Mouse (Mus musculus): ENCODE results near the gene C130026I21Rik. TPM values are rescaled to one million over a fixed set of nuclear protein-coding genes. Genes with fewer than 3 reads are reported as not detected.
"Not testable (repeated sequence)": the region's sequence is repeated elsewhere in the genome, so short reads cannot be mapped to it uniquely, and the experiment has no call there.

Gene C130026I21Rik
- polyA plus RNA-seq, 1 experiment from 2014 or later, result not detected

- not testable (repeated sequence) for H3K4me2 ChIP-seq; H3K27ac ChIP-seq; H3K36me3 ChIP-seq (ENCODE audit: poor library complexity, severe bottlenecking); H3K9ac ChIP-seq; H3K9me3 ChIP-seq (replicated peaks); H3K4me3 ChIP-seq; ATAC-seq; H3K4me1 ChIP-seq; H3K27me3 ChIP-seq
- 84% methylated on average over 6 of the region's 7 CpGs for WGBS
Measured at GRCm38 (mm10) chr1:85093011-85093572, 177.3 kb downstream of the C130026I21Rik start.

GRCm38 (mm10) chr1:85092169-85092568, 178.2 kb downstream of the C130026I21Rik start:
- H3K36me3 ChIP-seq (ENCODE audit: poor library complexity, severe bottlenecking); H3K4me1 ChIP-seq; H3K4me2 ChIP-seq; H3K27ac ChIP-seq; ATAC-seq; H3K9ac ChIP-seq; H3K27me3 ChIP-seq; H3K4me3 ChIP-seq; H3K9me3 ChIP-seq (replicated peaks): not testable (repeated sequence)
- 49% methylated on average over 1 of the region's 3 CpGs for WGBS

GRCm38 (mm10) chr1:85086211-85086610, 184.2 kb downstream of the C130026I21Rik start:
- 66% methylated on average over 1 of the region's 1 CpGs for WGBS

GRCm38 (mm10) chr1:85084803-85085202, 185.6 kb downstream of the C130026I21Rik start:
- ATAC-seq; H3K4me2 ChIP-seq; H3K27ac ChIP-seq; H3K4me1 ChIP-seq; H3K9ac ChIP-seq; H3K9me3 ChIP-seq (replicated peaks); H3K4me3 ChIP-seq; H3K36me3 ChIP-seq (ENCODE audit: poor library complexity, severe bottlenecking); H3K27me3 ChIP-seq: not testable (repeated sequence)
- WGBS, result 60% methylated on average over 3 of the region's 3 CpGs

More at GRCm38 (mm10) chr1:85086211-85086610, 184.2 kb downstream of the C130026I21Rik start:
- not testable (repeated sequence) for H3K27ac ChIP-seq; H3K27me3 ChIP-seq; ATAC-seq; H3K4me1 ChIP-seq; H3K4me3 ChIP-seq; H3K9me3 ChIP-seq (replicated peaks); H3K4me2 ChIP-seq; H3K9ac ChIP-seq; H3K36me3 ChIP-seq (ENCODE audit: poor library complexity, severe bottlenecking)

GRCm38 (mm10) chr1:85073099-85073498, 197.3 kb downstream of the C130026I21Rik start:
- H3K27me3 ChIP-seq, ATAC-seq: not testable (repeated sequence)
- WGBS, result 70% methylated on average over 3 of the region's 3 CpGs

GRCm38 (mm10) chr1:85071690-85072089, 198.7 kb downstream of the C130026I21Rik start:
- not testable (repeated sequence) for H3K4me3 ChIP-seq; H3K27me3 ChIP-seq; H3K4me2 ChIP-seq; H3K27ac ChIP-seq; H3K9ac ChIP-seq; H3K9me3 ChIP-seq (replicated peaks); ATAC-seq; H3K4me1 ChIP-seq; H3K36me3 ChIP-seq (ENCODE audit: poor library complexity, severe bottlenecking)
- WGBS, result 59% methylated on average over 3 of the region's 3 CpGs

More at GRCm38 (mm10) chr1:85073099-85073498, 197.3 kb downstream of the C130026I21Rik start:
- not testable (repeated sequence) for H3K4me1 ChIP-seq; H3K9ac ChIP-seq; H3K4me2 ChIP-seq; H3K4me3 ChIP-seq; H3K9me3 ChIP-seq (replicated peaks); H3K36me3 ChIP-seq (ENCODE audit: poor library complexity, severe bottlenecking); H3K27ac ChIP-seq

GRCm38 (mm10) chr1:85035801-85036200, 234.6 kb downstream of the C130026I21Rik start:
- H3K4me3 ChIP-seq; H3K27ac ChIP-seq; H3K36me3 ChIP-seq (ENCODE audit: poor library complexity, severe bottlenecking); H3K4me2 ChIP-seq; H3K9me3 ChIP-seq (replicated peaks); H3K9ac ChIP-seq; ATAC-seq; H3K27me3 ChIP-seq; H3K4me1 ChIP-seq: not testable (repeated sequence)
- WGBS, result 81% methylated on average over 6 of the region's 6 CpGs

GRCm38 (mm10) chr1:85034394-85034793, 236.0 kb downstream of the C130026I21Rik start:
- not testable (repeated sequence) for H3K9me3 ChIP-seq (replicated peaks); H3K27me3 ChIP-seq; H3K4me1 ChIP-seq; H3K9ac ChIP-seq; H3K27ac ChIP-seq; ATAC-seq; H3K36me3 ChIP-seq (ENCODE audit: poor library complexity, severe bottlenecking); H3K4me2 ChIP-seq; H3K4me3 ChIP-seq
- 71% methylated on average over 4 of the region's 4 CpGs for WGBS

GRCm38 (mm10) chr1:85033616-85034015, 236.8 kb downstream of the C130026I21Rik start:
- H3K4me1 ChIP-seq; H3K27me3 ChIP-seq; H3K4me2 ChIP-seq; H3K27ac ChIP-seq; H3K9me3 ChIP-seq (replicated peaks); H3K4me3 ChIP-seq; H3K36me3 ChIP-seq (ENCODE audit: poor library complexity, severe bottlenecking); H3K9ac ChIP-seq; ATAC-seq: not testable (repeated sequence)
- 93% methylated on average over 6 of the region's 6 CpGs for WGBS

GRCm38 (mm10) chr1:85030211-85030610, 240.2 kb downstream of the C130026I21Rik start:
- not testable (repeated sequence) for ATAC-seq; H3K4me3 ChIP-seq; H3K4me2 ChIP-seq; H3K4me1 ChIP-seq; H3K27me3 ChIP-seq; H3K27ac ChIP-seq; H3K36me3 ChIP-seq (ENCODE audit: poor library complexity, severe bottlenecking); H3K9ac ChIP-seq; H3K9me3 ChIP-seq (replicated peaks)
- WGBS, result 65% methylated on average over 11 of the region's 14 CpGs

- H3K4me2 ChIP-seq; H3K36me3 ChIP-seq (ENCODE audit: poor library complexity, severe bottlenecking); H3K9me3 ChIP-seq (replicated peaks); H3K27ac ChIP-seq; ATAC-seq; H3K27me3 ChIP-seq; H3K4me1 ChIP-seq; H3K9ac ChIP-seq; H3K4me3 ChIP-seq: not testable (repeated sequence)
- 93% methylated on average over 13 of the region's 13 CpGs for WGBS
Measured at GRCm38 (mm10) chr1:85011933-85012332, 258.4 kb downstream of the C130026I21Rik start.

- 97% methylated on average over 3 of the region's 3 CpGs for WGBS
- H3K4me1 ChIP-seq; H3K27ac ChIP-seq; H3K9ac ChIP-seq; H3K36me3 ChIP-seq (ENCODE audit: poor library complexity, severe bottlenecking); H3K4me3 ChIP-seq; H3K4me2 ChIP-seq; H3K27me3 ChIP-seq; H3K9me3 ChIP-seq (replicated peaks); ATAC-seq: not testable (repeated sequence)
Measured at GRCm38 (mm10) chr1:85010947-85011346, 259.4 kb downstream of the C130026I21Rik start.

- ATAC-seq; H3K27ac ChIP-seq; H3K9me3 ChIP-seq (replicated peaks); H3K9ac ChIP-seq; H3K27me3 ChIP-seq; H3K4me2 ChIP-seq; H3K4me3 ChIP-seq; H3K4me1 ChIP-seq; H3K36me3 ChIP-seq (ENCODE audit: poor library complexity, severe bottlenecking): not testable (repeated sequence)
- 69% methylated on average over 1 of the region's 1 CpGs for WGBS
Measured at GRCm38 (mm10) chr1:85007737-85008136, 262.6 kb downstream of the C130026I21Rik start.
